Mouse (Mus musculus): ENCODE data around the gene Rgs16.

Gene Rgs16

GRCm38 (mm10) chr1:153740145-153740544, at the start of gene Rgs16:
Gene Rgs16 (plus strand): TSS chr1:153740349.
- DNase-seq (ENCODE audit: inconsistent ontology term), result peak; percentile 98

GRCm38 (mm10) chr1:153692526-153692925, 47.6 kb upstream of the Rgs16 start:
- no peak for DNase-seq (ENCODE audit: inconsistent ontology term)

GRCm38 (mm10) chr1:153694372-153695120, 45.6 kb upstream of the Rgs16 start:
- no peak for DNase-seq (ENCODE audit: inconsistent ontology term)

GRCm38 (mm10) chr1:153695398-153695797, 44.8 kb upstream of the Rgs16 start:
- no peak for DNase-seq (ENCODE audit: inconsistent ontology term)

GRCm38 (mm10) chr1:153696093-153696492, 44.1 kb upstream of the Rgs16 start:
- DNase-seq (ENCODE audit: inconsistent ontology term), result no peak

- no peak for DNase-seq (ENCODE audit: inconsistent ontology term)
Measured at GRCm38 (mm10) chr1:153696541-153696940, 43.6 kb upstream of the Rgs16 start.

- peak; percentile 49 for DNase-seq (ENCODE audit: inconsistent ontology term)
Measured at GRCm38 (mm10) chr1:153697581-153698251, 42.4 kb upstream of the Rgs16 start.

GRCm38 (mm10) chr1:153698311-153699084, 41.7 kb upstream of the Rgs16 start:
- DNase-seq (ENCODE audit: inconsistent ontology term), result peak; percentile 63

GRCm38 (mm10) chr1:153700448-153701063, 39.6 kb upstream of the Rgs16 start:
- DNase-seq (ENCODE audit: inconsistent ontology term), result no peak

- DNase-seq (ENCODE audit: inconsistent ontology term), result no peak
Measured at GRCm38 (mm10) chr1:153701461-153701860, 38.7 kb upstream of the Rgs16 start.

GRCm38 (mm10) chr1:153702166-153702852, 37.8 kb upstream of the Rgs16 start:
- DNase-seq (ENCODE audit: inconsistent ontology term), result no peak

- peak; percentile 41 for DNase-seq (ENCODE audit: inconsistent ontology term)
Measured at GRCm38 (mm10) chr1:153702853-153703410, 37.2 kb upstream of the Rgs16 start.

GRCm38 (mm10) chr1:153703445-153703991, 36.6 kb upstream of the Rgs16 start:
- DNase-seq (ENCODE audit: inconsistent ontology term), result peak; percentile 82

GRCm38 (mm10) chr1:153704174-153704573, 36.0 kb upstream of the Rgs16 start:
- peak; percentile 40 for DNase-seq (ENCODE audit: inconsistent ontology term)

GRCm38 (mm10) chr1:153704996-153705395, 35.2 kb upstream of the Rgs16 start:
- no peak for DNase-seq (ENCODE audit: inconsistent ontology term)

GRCm38 (mm10) chr1:153708626-153709025, 31.5 kb upstream of the Rgs16 start:
- no peak for DNase-seq (ENCODE audit: inconsistent ontology term)

GRCm38 (mm10) chr1:153709451-153709850, 30.7 kb upstream of the Rgs16 start:
- DNase-seq (ENCODE audit: inconsistent ontology term), result no peak

GRCm38 (mm10) chr1:153711544-153712262, 28.4 kb upstream of the Rgs16 start:
- no peak for DNase-seq (ENCODE audit: inconsistent ontology term)

GRCm38 (mm10) chr1:153712633-153713032, 27.5 kb upstream of the Rgs16 start:
- DNase-seq (ENCODE audit: inconsistent ontology term), result no peak

- no peak for DNase-seq (ENCODE audit: inconsistent ontology term)
Measured at GRCm38 (mm10) chr1:153717990-153718389, 22.2 kb upstream of the Rgs16 start.
